Mouse (Mus musculus) neural tube, embryonic 11.5 days (tissue): ENCODE measurements around the gene Acbd4. TPM values are rescaled to one million over a fixed set of nuclear protein-coding genes. Genes with fewer than 3 reads are reported as not detected.

Source experiments
- ATAC-seq: fragments of 200-750 bp; cut with Nextera tagmentation; 2 replicates; pipeline ENCODE4 v1.8.0; 2017; ENCODE audit warnings: moderate number of reproducible peaks, mild to moderate bottlenecking, moderate TSS enrichment, moderate library complexity; ENCODE audit not compliant: insufficient read depth, low FRiP score, low TSS enrichment
- DNase-seq: peaks from one replicate; pipeline ENCODE4 v3.0.0-alpha.2; 2015; ENCODE audit warnings: low spot score
- H3K27ac ChIP-seq: fragments of 300-500 bp; sonication (generic); 2 replicates; pipeline ENCODE4 v1.5.1; 2014; ENCODE audit warnings: low read depth, mild to moderate bottlenecking, low read length
- H3K27me3 ChIP-seq: fragments of 300-500 bp; sonication (generic); 2 replicates; pipeline ENCODE4 v1.6.1; 2014; ENCODE audit warnings: mild to moderate bottlenecking, low read length, mixed read lengths; ENCODE audit not compliant: control insufficient read depth, insufficient read depth
- H3K36me3 ChIP-seq: fragments of 300-500 bp; sonication (generic); 2 replicates; pipeline ENCODE4 v1.6.1; 2014; ENCODE audit warnings: mild to moderate bottlenecking, low read length, moderate library complexity, mixed read lengths; ENCODE audit not compliant: control insufficient read depth, insufficient read depth
- H3K4me1 ChIP-seq: fragments of 300-500 bp; sonication (generic); 2 replicates; pipeline ENCODE4 v1.6.1; 2014; ENCODE audit warnings: low read length, mixed read lengths; ENCODE audit not compliant: control insufficient read depth, insufficient read depth
- H3K4me2 ChIP-seq: fragments of 300-500 bp; sonication (generic); 2 replicates; pipeline ENCODE4 v1.6.1; 2014; ENCODE audit warnings: low read depth, mild to moderate bottlenecking, moderate library complexity
- H3K4me3 ChIP-seq: fragments of 300-500 bp; sonication (generic); 2 replicates; pipeline ENCODE4 v1.5.1; 2014; ENCODE audit warnings: low read depth, low read length
- H3K9ac ChIP-seq: fragments of 300-500 bp; sonication (generic); 2 replicates; pipeline ENCODE4 v1.6.1; 2014; ENCODE audit warnings: mild to moderate bottlenecking, low read length
- H3K9me3 ChIP-seq: fragments of 300-500 bp; sonication (generic); 2 replicates; pipeline ENCODE4 v1.6.1; 2016; ENCODE audit warnings: low read length; ENCODE audit not compliant: control insufficient read depth
- WGBS: fragments of 180-500 bp; shearing (Covaris S2); extraction: QIAGEN DNeasy Blood & Tissue Kit; methylation state at CpG from one replicate; pipeline ENCODE4 v1.1.7; 2014; 5-methylcytosine and 5-hydroxymethylcytosine counted together
- polyA plus RNA-seq: library from polyadenylated mRNA; unstranded; fragments of >200 nt; fragmentation: Nextera tagmentation; extraction: Ambion mirVana; gene quantifications from 2 replicates; pipeline ENCODE4 v1.2.1, GENCODE M21; 2014

Gene Acbd4
- polyA plus RNA-seq, 1 experiment from 2014 or later, result 6.4 TPM

DNA sequence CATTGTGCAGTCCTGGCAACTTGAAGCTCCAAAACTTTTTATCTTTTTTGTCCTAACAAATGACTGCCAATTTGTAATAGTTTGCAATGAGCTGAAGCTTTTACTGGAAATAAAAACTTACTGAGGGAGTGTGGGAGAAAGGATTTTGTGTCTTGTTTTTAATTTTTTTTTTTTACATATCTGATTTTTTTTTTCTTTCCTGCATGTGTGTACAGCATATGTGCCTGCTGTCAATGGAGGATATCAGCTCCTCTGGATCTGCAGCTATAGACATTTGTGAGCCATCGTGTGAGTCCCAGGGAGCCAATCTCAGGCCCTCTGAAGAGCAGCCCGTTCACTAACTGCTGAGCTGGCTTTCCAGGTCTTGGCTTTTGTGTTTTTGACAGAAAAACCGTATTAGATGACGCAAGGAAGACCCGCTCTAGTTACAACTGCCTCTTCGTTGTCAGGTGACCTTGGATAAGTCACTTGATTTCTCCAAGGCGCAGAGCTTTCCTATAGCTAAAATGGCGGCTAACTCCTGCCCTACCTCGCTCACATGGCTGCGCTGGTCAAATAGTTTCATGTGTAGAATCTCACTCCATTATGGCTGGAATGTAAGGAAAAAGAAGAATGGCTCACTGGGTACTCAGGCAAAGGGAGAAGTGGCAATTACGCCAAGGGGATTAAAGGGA, 12.9 kb downstream of the Acbd4 start:
- H3K9me3 ChIP-seq, result no peaks in the 10 kb centered on the region
- peaks cover 26% of the 10 kb centered on the region for H3K27me3 ChIP-seq
- no peaks in the 10 kb centered on the region for H3K36me3 ChIP-seq
- 85% methylated on average over 11 of the region's 11 CpGs for WGBS
- H3K27ac ChIP-seq, result no peak overlapping the region
- peak overlapping the region; percentile 56; the same call in 1 of the 2 replicates for H3K9ac ChIP-seq
- DNase-seq (no peak), ATAC-seq (no peak)
- H3K4me2 ChIP-seq, result peak overlapping the region; percentile 48
- peak overlapping the region; percentile 42 for H3K4me3 ChIP-seq
- peaks cover 12% of the 10 kb centered on the region for H3K4me1 ChIP-seq

- 1% methylated on average over 34 of the region's 34 CpGs for WGBS
- peak overlapping the region; percentile 42 for H3K4me3 ChIP-seq
- H3K9ac ChIP-seq, result peak overlapping the region; percentile 56
- H3K4me1 ChIP-seq, result peaks cover 12% of the 10 kb centered on the region
- no peak overlapping the region for H3K27ac ChIP-seq
- DNase-seq (peak; percentile 84), ATAC-seq (peak; percentile 64)
- H3K9me3 ChIP-seq, result no peaks in the 10 kb centered on the region
- no peaks in the 10 kb centered on the region for H3K36me3 ChIP-seq
- peak overlapping the region; percentile 48 for H3K4me2 ChIP-seq
- peaks cover 26% of the 10 kb centered on the region for H3K27me3 ChIP-seq
Observed at GRCm38 (mm10) chr11:103115163-103116007, 13.9 kb downstream of the Acbd4 start.

DNA sequence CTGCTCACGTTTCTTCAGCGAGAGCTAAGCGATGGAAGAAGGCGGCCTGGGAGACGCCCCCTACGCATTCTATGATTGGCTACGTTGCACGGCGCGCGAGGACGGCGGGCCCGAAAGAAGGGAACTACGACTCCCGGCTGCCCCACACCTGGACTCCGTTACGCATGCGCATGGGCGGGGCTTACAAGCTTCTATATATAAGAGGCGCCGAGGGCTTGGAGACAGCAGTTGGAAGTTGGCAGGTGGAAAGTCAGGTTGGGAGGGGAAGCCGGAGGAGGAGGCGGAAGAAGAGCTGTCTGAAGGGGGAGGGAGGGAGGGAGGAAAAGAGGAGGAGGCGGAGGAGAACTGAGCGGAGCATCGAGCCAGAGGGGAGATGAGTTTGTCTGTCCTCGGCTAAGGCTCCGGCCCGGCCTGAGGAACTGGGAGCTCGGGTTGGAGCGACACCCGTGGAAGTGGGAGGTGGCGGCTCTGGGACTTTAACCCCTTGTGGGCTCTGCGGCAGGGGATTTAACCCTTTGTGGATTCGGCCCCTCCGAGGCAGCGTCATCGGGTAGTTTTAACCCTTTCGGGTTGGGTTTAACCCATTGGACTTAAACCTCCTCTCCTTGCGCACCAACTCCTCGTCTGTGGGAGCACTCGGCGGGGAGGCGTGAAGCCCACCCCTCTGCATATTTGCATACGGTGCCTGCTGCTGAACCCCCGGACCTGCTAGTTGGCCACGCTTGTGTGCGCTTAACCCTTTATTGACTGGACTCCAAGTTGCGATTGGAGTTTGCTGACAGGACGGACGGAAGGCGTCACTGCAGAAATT, 14.7 kb downstream of the Acbd4 start, which contains the start of gene Hexim1:
Gene Hexim1 (plus strand): TSS at position 224 of the 811 bp plus-strand sequence.
- peak within 1 kb of the TSS; percentile 42 for H3K4me3 ChIP-seq
- H3K4me2 ChIP-seq, result peak within 1 kb of the TSS; percentile 94
- H3K36me3 ChIP-seq, result no peaks in the 10 kb centered on the region
- ATAC-seq, result peak; percentile 94
- H3K27ac ChIP-seq, result peak within 1 kb of the TSS; percentile 75
- peaks cover 12% of the 10 kb centered on the region for H3K4me1 ChIP-seq
- H3K9ac ChIP-seq, result peak within 1 kb of the TSS; percentile 65
- peaks cover 20% of the 10 kb centered on the region for H3K27me3 ChIP-seq
- no peaks in the 10 kb centered on the region for H3K9me3 ChIP-seq
- under 1% methylated on average over 50 of the region's 53 CpGs for WGBS
- DNase-seq, result peak; percentile 100

DNA sequence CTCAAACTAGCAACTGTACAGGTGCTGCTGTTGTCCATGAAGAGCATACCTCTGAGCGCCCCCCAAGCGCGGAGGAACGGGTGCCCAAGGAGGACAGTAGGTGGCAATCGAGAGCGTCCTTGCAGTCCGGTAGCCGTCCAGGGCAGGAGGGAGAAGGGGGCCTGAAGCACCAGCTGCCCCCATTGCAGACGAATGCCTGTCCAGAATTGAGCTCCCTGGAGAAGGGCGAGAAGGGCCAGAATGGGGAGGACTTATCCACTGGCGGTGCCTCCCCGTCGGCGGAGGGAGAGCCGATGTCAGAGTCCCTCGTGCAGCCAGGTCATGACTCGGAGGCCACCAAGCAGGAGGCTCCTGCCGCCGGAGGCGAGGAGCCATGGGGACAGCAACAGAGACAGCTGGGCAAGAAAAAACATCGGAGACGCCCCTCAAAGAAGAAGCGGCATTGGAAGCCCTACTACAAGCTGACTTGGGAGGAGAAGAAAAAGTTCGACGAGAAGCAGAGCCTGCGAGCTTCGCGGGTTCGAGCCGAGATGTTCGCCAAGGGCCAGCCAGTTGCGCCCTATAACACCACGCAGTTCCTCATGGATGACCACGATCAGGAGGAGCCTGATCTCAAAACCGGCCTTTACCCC, 15.6 kb downstream of the Acbd4 start:
- Histone ChIP-seq H3K27me3 (peaks cover 13% of the 10 kb centered on the region), H3K9me3 (no peaks in the 10 kb centered on the region), H3K9ac (peak overlapping the region; percentile 65), H3K36me3 (no peaks in the 10 kb centered on the region), H3K27ac (no peak overlapping the region), H3K4me3 (peak overlapping the region; percentile 42), H3K4me2 (peak overlapping the region; percentile 94), H3K4me1 (peaks cover 12% of the 10 kb centered on the region)
- ATAC-seq, result 0 out of 2 replicates have a peak, but pooled peaks have one; percentile 21
- under 1% methylated on average over 35 of the region's 35 CpGs for WGBS
- peak; percentile 75 for DNase-seq

- no peaks in the 10 kb centered on the region for H3K36me3 ChIP-seq
- H3K27ac ChIP-seq, result no peak overlapping the region
- H3K27me3 ChIP-seq, result peaks cover 8% of the 10 kb centered on the region
- ATAC-seq, result no peak
- WGBS, result under 1% methylated on average over 38 of the region's 38 CpGs
- no peaks in the 10 kb centered on the region for H3K9me3 ChIP-seq
- H3K4me2 ChIP-seq, result peak overlapping the region; percentile 94
- peak overlapping the region; percentile 65 for H3K9ac ChIP-seq
- DNase-seq, result peak; percentile 52
- H3K4me1 ChIP-seq, result peaks cover 10% of the 10 kb centered on the region
- H3K4me3 ChIP-seq, result peak overlapping the region; percentile 42
Observed at GRCm38 (mm10) chr11:103117591-103118009, 16.1 kb downstream of the Acbd4 start.

GRCm38 (mm10) chr11:103118866-103119265, 17.4 kb downstream of the Acbd4 start:
- Histone ChIP-seq H3K36me3 (no peaks in the 10 kb centered on the region), H3K9me3 (no peaks in the 10 kb centered on the region), H3K4me3 (no peak overlapping the region), H3K27ac (no peak overlapping the region), H3K4me2 (no peak overlapping the region; the same call in 1 of the 2 replicates), H3K27me3 (peaks cover 1% of the 10 kb centered on the region; the same call in 1 of the 2 replicates), H3K9ac (no peak overlapping the region), H3K4me1 (peaks cover 10% of the 10 kb centered on the region)
- ATAC-seq, result no peak
- 89% methylated on average over 2 of the region's 2 CpGs for WGBS
- no peak for DNase-seq

- WGBS, result 63% methylated on average over 5 of the region's 5 CpGs
- H3K36me3 ChIP-seq, result no peaks in the 10 kb centered on the region
- ATAC-seq, result no peak
- H3K9ac ChIP-seq, result no peak overlapping the region
- H3K27ac ChIP-seq, result no peak overlapping the region
- no peak overlapping the region for H3K4me3 ChIP-seq
- H3K27me3 ChIP-seq, result no peaks in the 10 kb centered on the region
- H3K9me3 ChIP-seq, result no peaks in the 10 kb centered on the region
- no peak overlapping the region for H3K4me2 ChIP-seq
- peaks cover 10% of the 10 kb centered on the region for H3K4me1 ChIP-seq
- no peak for DNase-seq
Observed at GRCm38 (mm10) chr11:103119609-103120008, 18.1 kb downstream of the Acbd4 start.

DNA sequence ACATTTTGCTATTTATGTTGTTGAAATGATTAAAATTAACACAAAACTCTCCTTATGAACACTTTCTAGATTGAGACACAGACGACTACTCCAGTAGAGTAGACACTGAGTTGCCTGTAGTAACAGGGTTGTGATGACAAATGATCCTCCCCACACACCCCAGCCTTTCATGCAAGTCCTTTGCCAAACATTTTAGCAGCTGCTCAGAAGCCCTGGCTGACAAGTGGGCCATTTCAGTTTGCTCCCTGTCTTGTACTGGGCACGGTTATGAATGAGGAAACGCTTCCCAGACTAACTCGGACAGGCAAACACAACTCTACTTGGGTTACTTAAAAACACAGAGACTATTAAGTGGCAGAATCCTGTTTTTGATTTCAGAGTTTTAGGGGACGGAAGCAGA, 18.8 kb downstream of the Acbd4 start:
- H3K27me3 ChIP-seq, result no peaks in the 10 kb centered on the region
- no peaks in the 10 kb centered on the region for H3K9me3 ChIP-seq
- H3K27ac ChIP-seq, result no peak overlapping the region
- DNase-seq (no peak), ATAC-seq (no peak)
- no peak overlapping the region for H3K4me2 ChIP-seq
- H3K4me1 ChIP-seq, result peaks cover 10% of the 10 kb centered on the region
- H3K4me3 ChIP-seq, result no peak overlapping the region
- 84% methylated on average over 5 of the region's 5 CpGs for WGBS
- no peak overlapping the region for H3K9ac ChIP-seq
- H3K36me3 ChIP-seq, result no peaks in the 10 kb centered on the region
